Mouse (Mus musculus): ENCODE data around the gene Epb41l2.

Gene Epb41l2

GRCm38 (mm10) chr10:25365158-25365557 is 5.6 kb downstream of the Epb41l2 start:
- DNase-seq (ENCODE audit: low spot score in 2 of 2) = no peak

- no peak for DNase-seq (ENCODE audit: low spot score in 2 of 2)
These were observed 6.1 kb downstream of the Epb41l2 start for GRCm38 (mm10) chr10:25365708-25366107.

GRCm38 (mm10) chr10:25366691-25367090 is 7.1 kb downstream of the Epb41l2 start:
- DNase-seq (ENCODE audit: low spot score in 2 of 2) = no peak

GRCm38 (mm10) chr10:25368928-25369327 is 9.3 kb downstream of the Epb41l2 start:
- no peak for DNase-seq (ENCODE audit: low spot score in 2 of 2)

- no peak for DNase-seq (ENCODE audit: low spot score in 2 of 2)
These were observed 10.1 kb downstream of the Epb41l2 start for GRCm38 (mm10) chr10:25369691-25370090.

- DNase-seq (ENCODE audit: low spot score in 2 of 2) = no peak
These were observed 11.7 kb downstream of the Epb41l2 start for GRCm38 (mm10) chr10:25371336-25371735.

GRCm38 (mm10) chr10:25371915-25372371 is 12.3 kb downstream of the Epb41l2 start:
- DNase-seq (ENCODE audit: low spot score in 2 of 2) = no peak

- DNase-seq (ENCODE audit: low spot score in 2 of 2) = no peak
These were observed 13.0 kb downstream of the Epb41l2 start for GRCm38 (mm10) chr10:25372510-25373148.

- no peak for DNase-seq (ENCODE audit: low spot score in 2 of 2)
These were observed 15.4 kb downstream of the Epb41l2 start for GRCm38 (mm10) chr10:25375036-25375435.

GRCm38 (mm10) chr10:25380746-25381481 is 21.3 kb downstream of the Epb41l2 start:
- no peak for DNase-seq (ENCODE audit: low spot score in 2 of 2)

GRCm38 (mm10) chr10:25381951-25382350 is 22.4 kb downstream of the Epb41l2 start:
- no peak for DNase-seq (ENCODE audit: low spot score in 2 of 2)

- no peak for DNase-seq (ENCODE audit: low spot score in 2 of 2)
These were observed 23.6 kb downstream of the Epb41l2 start for GRCm38 (mm10) chr10:25383171-25383570.

- DNase-seq (ENCODE audit: low spot score in 2 of 2) = no peak
These were observed 24.8 kb downstream of the Epb41l2 start for GRCm38 (mm10) chr10:25384391-25384790.

GRCm38 (mm10) chr10:25385811-25386580 is 26.4 kb downstream of the Epb41l2 start:
- DNase-seq (ENCODE audit: low spot score in 2 of 2) = no peak

- DNase-seq (ENCODE audit: low spot score in 2 of 2) = no peak
These were observed 27.3 kb downstream of the Epb41l2 start for GRCm38 (mm10) chr10:25386868-25387267.

- DNase-seq (ENCODE audit: low spot score in 2 of 2) = no peak
These were observed 27.7 kb downstream of the Epb41l2 start for GRCm38 (mm10) chr10:25387268-25387667.

- DNase-seq (ENCODE audit: low spot score in 2 of 2) = no peak
These were observed 33.2 kb downstream of the Epb41l2 start for GRCm38 (mm10) chr10:25392786-25393185.

GRCm38 (mm10) chr10:25393721-25394120 is 34.1 kb downstream of the Epb41l2 start:
- DNase-seq (ENCODE audit: low spot score in 2 of 2) = no peak

- no peak for DNase-seq (ENCODE audit: low spot score in 2 of 2)
These were observed 35.8 kb downstream of the Epb41l2 start for GRCm38 (mm10) chr10:25395236-25395886.

- no peak for DNase-seq (ENCODE audit: low spot score in 2 of 2)
These were observed 37.3 kb downstream of the Epb41l2 start for GRCm38 (mm10) chr10:25396859-25397258.

GRCm38 (mm10) chr10:25397767-25398690 is 38.4 kb downstream of the Epb41l2 start:
- DNase-seq (ENCODE audit: low spot score in 2 of 2) = no peak

Measured in spleen, postnatal 14 days (tissue).